19 mouse cellular contexts compared by ENCODE assay signal in the genomic region with DNA sequence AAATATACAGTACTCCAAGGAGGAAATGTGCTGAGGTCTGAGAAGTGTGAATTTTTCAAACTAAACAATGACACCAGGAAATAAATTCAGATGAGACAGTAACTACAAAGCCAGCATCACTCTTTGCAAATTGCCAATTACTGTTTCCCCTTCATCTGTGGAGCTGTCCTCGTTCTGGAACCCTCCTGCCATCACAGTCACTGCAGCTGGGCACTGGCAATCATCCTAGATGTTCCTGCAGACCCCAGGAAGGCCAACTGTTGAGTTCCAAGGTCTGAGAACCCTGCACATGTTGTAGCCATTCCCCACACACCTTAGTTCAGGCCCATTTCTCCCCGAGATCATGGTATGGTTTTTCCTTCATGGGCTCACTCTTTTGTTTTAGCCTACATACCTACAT. TPM values are rescaled to one million over a fixed set of nuclear protein-coding genes. Genes with fewer than 3 reads are reported as not detected.
DNase-seq lines count a peak whose midpoint lies in the region; ATAC-seq and TF ChIP-seq lines count a peak whose summit lies in the region.
"Had no signal": no experiment of that assay in that cellular context is flagged by ENCODE, and none has a peak within 500 bp of the region (broad histone marks: within the 10 kb centered on the region; RNA-seq: fewer than 3 reads in every experiment).

No protein-coding gene starts in this region.

- H3K4me3 ChIP-seq in heart, embryonic 16.5 days (ENCODE audit: low read length): no peak overlapping the region
- H3K4me3 ChIP-seq in layer of hippocampus, adult 2 months: no peak overlapping the region
- peak overlapping the region; percentile 41; the same call in 1 of the 2 replicates for H3K4me3 ChIP-seq in testis, adult 2 months (ENCODE audit: control insufficient read depth, low read depth, low read length)
- H3K4me3 ChIP-seq in midbrain, postnatal 0 days (ENCODE audit: low read depth, low read length): no peak overlapping the region
- H3K4me3 ChIP-seq: embryonic facial prominence, embryonic 15.5 days; heart, adult 2 months; liver, embryonic 12.5 days had no signal

- H3K9me3 ChIP-seq in heart, embryonic 16.5 days (replicated peaks; ENCODE audit: control insufficient read depth, low read length): no peaks in the 10 kb centered on the region
- H3K9me3 ChIP-seq in midbrain, postnatal 0 days (ENCODE audit: low read length): no peaks in the 10 kb centered on the region
- H3K9me3 ChIP-seq: embryonic facial prominence, embryonic 15.5 days; liver, embryonic 12.5 days had no signal

- intact Hi-C loops in heart, postnatal 14 days (cut with DNase I): no loop called here

- no peak for ATAC-seq in heart, embryonic 16.5 days (replicated peaks; ENCODE audit: extremely low read depth, insufficient read depth, low FRiP score)
- no peak for ATAC-seq in midbrain, postnatal 0 days (ENCODE audit: low FRiP score)
- ATAC-seq: liver, embryonic 12.5 days had no signal

- TF ChIP-seq POLR2A in testis, adult 2 months (IDR thresholded peaks at IDR 0.05; ENCODE audit: control insufficient read depth, low read depth, low read length): no peak

- peaks cover 6% of the 10 kb centered on the region for H3K4me1 ChIP-seq in heart, embryonic 16.5 days (ENCODE audit: control insufficient read depth, insufficient read depth, low read length)
- peaks cover 7% of the 10 kb centered on the region for H3K4me1 ChIP-seq in testis, adult 2 months (ENCODE audit: control insufficient read depth, insufficient read depth, low read length)
- H3K4me1 ChIP-seq in midbrain, postnatal 0 days (ENCODE audit: insufficient read depth, low read length): no peaks in the 10 kb centered on the region

- TF ChIP-seq CTCF in layer of hippocampus, adult 2 months (conservative IDR thresholded peaks at IDR 0.05): no peak
- TF ChIP-seq CTCF in testis, adult 2 months (IDR thresholded peaks at IDR 0.05; ENCODE audit: control insufficient read depth, insufficient read depth, insufficient replicate concordance, low read depth, low read length): no peak
- TF ChIP-seq CTCF in midbrain, postnatal 0 days (IDR thresholded peaks at IDR 0.05): no peak

- H3K4me2 ChIP-seq in heart, embryonic 16.5 days (ENCODE audit: low read depth, low read length): peak overlapping the region; percentile 32; the same call in 1 of the 2 replicates
- H3K4me2 ChIP-seq in midbrain, postnatal 0 days (ENCODE audit: low read depth, low read length, poor library complexity, severe bottlenecking): no peak overlapping the region
- H3K4me2 ChIP-seq: embryonic facial prominence, embryonic 15.5 days; liver, embryonic 12.5 days; lung, embryonic 14.5 days had no signal

- no peaks in the 10 kb centered on the region for H3K36me3 ChIP-seq in heart, embryonic 16.5 days (ENCODE audit: control insufficient read depth, insufficient read depth)
- H3K36me3 ChIP-seq in testis, adult 2 months (ENCODE audit: control insufficient read depth, insufficient read depth, low read length): no peaks in the 10 kb centered on the region
- peaks cover 3% of the 10 kb centered on the region; the same call in 1 of the 2 replicates for H3K36me3 ChIP-seq in midbrain, postnatal 0 days (ENCODE audit: insufficient read depth, low read length)
- H3K36me3 ChIP-seq: embryonic facial prominence, embryonic 15.5 days had no signal

- no peaks in the 10 kb centered on the region for H3K27me3 ChIP-seq in heart, embryonic 16.5 days (ENCODE audit: control insufficient read depth, insufficient read depth, low read length)
- H3K27me3 ChIP-seq in testis, adult 2 months (ENCODE audit: control insufficient read depth, insufficient read depth, low read length): no peaks in the 10 kb centered on the region
- no peaks in the 10 kb centered on the region for H3K27me3 ChIP-seq in midbrain, postnatal 0 days (ENCODE audit: insufficient read depth, low read length)
- H3K27me3 ChIP-seq: embryonic facial prominence, embryonic 15.5 days; liver, embryonic 12.5 days had no signal

- H3K27ac ChIP-seq in heart, embryonic 16.5 days (ENCODE audit: low read length): no peak overlapping the region
- H3K27ac ChIP-seq in layer of hippocampus, adult 2 months: 0 out of 2 replicates have a peak overlapping the region, but pooled peaks have one; percentile 12
- H3K27ac ChIP-seq in testis, adult 2 months (ENCODE audit: control insufficient read depth, insufficient read depth, low read depth, low read length): peak overlapping the region; percentile 61; the same call in 1 of the 2 replicates
- peak overlapping the region; percentile 43; the same call in 1 of the 2 replicates for H3K27ac ChIP-seq in midbrain, postnatal 0 days (ENCODE audit: low read depth, low read length)
- H3K27ac ChIP-seq: embryonic facial prominence, embryonic 15.5 days; heart, adult 2 months; liver, embryonic 12.5 days; macrophage; stomach, postnatal 0 days had no signal

- DNase-seq in heart, postnatal 14 days: no peak
- no peak for DNase-seq in layer of hippocampus, adult 2 months (ENCODE audit: low spot score in 2 of 2)
- DNase-seq in layer of hippocampus, adult 11-12 months (ENCODE audit: low spot score): no peak
- no peak for DNase-seq in testis, postnatal 14 days (ENCODE audit: low spot score)
- DNase-seq in midbrain, postnatal 0 days (ENCODE audit: low spot score): peak; percentile 28
- DNase-seq in Muller cell, postnatal 12 days (ENCODE audit: inconsistent ontology term): no peak
- DNase-seq: adrenal gland, postnatal 25 days; cerebellum, adult 9-11 months; embryo, embryonic 11 days; gastrocnemius, postnatal 14 days; right cerebral cortex, postnatal 25 days had no signal

- WGBS in heart, embryonic 16.5 days: 56% methylated on average over 2 of the region's 2 CpGs
- WGBS in midbrain, postnatal 0 days: 56% methylated on average over 2 of the region's 2 CpGs

- H3K9ac ChIP-seq in heart, embryonic 16.5 days (ENCODE audit: low read length): no peak overlapping the region
- no peak overlapping the region for H3K9ac ChIP-seq in midbrain, postnatal 0 days (replicated peaks; ENCODE audit: low read length, poor library complexity, severe bottlenecking)
- H3K9ac ChIP-seq: embryonic facial prominence, embryonic 15.5 days; liver, embryonic 12.5 days; lung, embryonic 14.5 days had no signal

RNA-seq across cellular contexts. Expression of gene Hbp1, which starts 33.9 kb away (rescaled TPM):
- 105 and 107 TPM in 2 replicates for polyA plus RNA-seq in heart, embryonic 16.5 days (2015; fragmentation: Nextera tagmentation; extraction: Ambion mirVana)
- 10 to 100 TPM; 83.7 to 87.2 TPM for total RNA-seq in heart, postnatal 14 days (2021)
- total RNA-seq in layer of hippocampus, adult 2 months (2021): 10 to 100 TPM; 26.4 to 28.8 TPM
- 21.0 and 27.3 TPM in 2 replicates for polyA plus RNA-seq in testis, adult 2 months (2012; rRNA removed)
- total RNA-seq in midbrain, postnatal 0 days (2014; rRNA removed): 34.4 and 39.8 TPM in 2 replicates
- polyA plus RNA-seq in midbrain, postnatal 0 days (2015; fragmentation: Nextera tagmentation; extraction: Ambion mirVana): 25.4 and 25.6 TPM in 2 replicates
